Mouse (Mus musculus) heart, embryonic 11.5 days (tissue): ENCODE data around the gene Cyb5d1. TPM values are rescaled to one million over a fixed set of nuclear protein-coding genes. Genes with fewer than 3 reads are reported as not detected.
A peak's percentile ranks its signal among the peaks of the same experiment; 100 is the strongest.

Source experiments
- ATAC-seq: fragments of 200-750 bp; cut with Nextera tagmentation; replicated peaks from 2 replicates; pipeline ENCODE4 v1.8.0; 2017; ENCODE audit warnings: moderate library complexity; ENCODE audit not compliant: insufficient number of reproducible peaks, low FRiP score, low TSS enrichment
- H3K27ac ChIP-seq: fragments of 300-500 bp; sonication (generic); 2 replicates; pipeline ENCODE4 v1.5.1; 2014; ENCODE audit warnings: mild to moderate bottlenecking, low read depth, low read length
- H3K27me3 ChIP-seq: fragments of 300-500 bp; sonication (generic); 2 replicates; pipeline ENCODE4 v1.6.1; 2014; ENCODE audit warnings: mild to moderate bottlenecking, low read length, mixed read lengths; ENCODE audit not compliant: control insufficient read depth, insufficient read depth
- H3K36me3 ChIP-seq: fragments of 300-500 bp; sonication (generic); 2 replicates; pipeline ENCODE4 v1.6.1; 2014; ENCODE audit warnings: mild to moderate bottlenecking, low read length, moderate library complexity, mixed read lengths; ENCODE audit not compliant: control insufficient read depth, insufficient read depth
- H3K4me1 ChIP-seq: fragments of 300-500 bp; sonication (generic); 2 replicates; pipeline ENCODE4 v1.6.1; 2014; ENCODE audit warnings: low read length; ENCODE audit not compliant: control insufficient read depth, insufficient read depth
- H3K4me2 ChIP-seq: fragments of 300-500 bp; sonication (generic); 2 replicates; pipeline ENCODE4 v1.6.1; 2014; ENCODE audit warnings: mild to moderate bottlenecking, moderate library complexity
- H3K4me3 ChIP-seq: fragments of 300-500 bp; sonication (generic); 2 replicates; pipeline ENCODE4 v1.5.1; 2014; ENCODE audit warnings: low read depth, low read length
- H3K9ac ChIP-seq: fragments of 300-500 bp; sonication (generic); 2 replicates; pipeline ENCODE4 v1.6.1; 2014; ENCODE audit warnings: mild to moderate bottlenecking, low read depth, low read length, moderate library complexity
- H3K9me3 ChIP-seq: fragments of 300-500 bp; sonication (generic); replicated peaks from 2 replicates; pipeline ENCODE4 v1.6.1; 2016; ENCODE audit warnings: low read length; ENCODE audit not compliant: control insufficient read depth
- WGBS: fragments of 180-500 bp; shearing (Covaris S2); extraction: QIAGEN DNeasy Blood & Tissue Kit; methylation state at CpG from one replicate; pipeline ENCODE4 v1.1.7; 2014; ENCODE audit not compliant: insufficient replicate concordance; 5-methylcytosine and 5-hydroxymethylcytosine counted together
- polyA plus RNA-seq: library from polyadenylated mRNA; unstranded; fragments of >200 nt; fragmentation: Nextera tagmentation; extraction: Ambion mirVana; gene quantifications from 2 replicates; pipeline ENCODE4 v1.2.1, GENCODE M21; 2014

Cyb5d1 gene
- polyA plus RNA-seq, 1 experiment from 2014 or later = 19.6 TPM

GRCm38 (mm10) chr11:69417449-69418384, 22.3 kb upstream of the Cyb5d1 start:
- Histone ChIP-seq H3K9me3 (no peaks in the 10 kb centered on the region), H3K9ac (peak overlapping the region; percentile 70), H3K36me3 (peaks cover 2% of the 10 kb centered on the region; the same call in 1 of the 2 replicates), H3K4me3 (peak overlapping the region; percentile 83), H3K4me1 (peaks cover 59% of the 10 kb centered on the region), H3K27ac (peak overlapping the region; percentile 97), H3K27me3 (peaks cover 20% of the 10 kb centered on the region), H3K4me2 (peak overlapping the region; percentile 99)
- WGBS = under 1% methylated on average over 39 of the region's 39 CpGs
- peak; percentile 48 for ATAC-seq

- Histone ChIP-seq H3K4me3 (peak overlapping the region; percentile 83), H3K36me3 (peaks cover 2% of the 10 kb centered on the region; the same call in 1 of the 2 replicates), H3K9me3 (no peaks in the 10 kb centered on the region), H3K4me2 (peak overlapping the region; percentile 99), H3K9ac (peak overlapping the region; percentile 66), H3K27me3 (peaks cover 13% of the 10 kb centered on the region), H3K4me1 (peaks cover 66% of the 10 kb centered on the region), H3K27ac (peak overlapping the region; percentile 97)
- no peak for ATAC-seq
- WGBS = 8% methylated on average over 8 of the region's 8 CpGs
Observed at GRCm38 (mm10) chr11:69416921-69417448, 21.6 kb upstream of the Cyb5d1 start.

- Histone ChIP-seq H3K27me3 (peaks cover 9% of the 10 kb centered on the region), H3K36me3 (peaks cover 2% of the 10 kb centered on the region; the same call in 1 of the 2 replicates), H3K4me1 (peaks cover 70% of the 10 kb centered on the region), H3K27ac (peak overlapping the region; percentile 97), H3K9me3 (no peaks in the 10 kb centered on the region), H3K9ac (peak overlapping the region; percentile 66), H3K4me2 (peak overlapping the region; percentile 99), H3K4me3 (peak overlapping the region; percentile 83)
- no peak for ATAC-seq
- 2% methylated on average over 4 of the region's 4 CpGs for WGBS
Observed at GRCm38 (mm10) chr11:69416509-69416908, 21.1 kb upstream of the Cyb5d1 start.

GRCm38 (mm10) chr11:69415668-69416451, 20.4 kb upstream of the Cyb5d1 start:
- under 1% methylated on average over 13 of the region's 25 CpGs for WGBS
- Histone ChIP-seq H3K36me3 (peaks cover 2% of the 10 kb centered on the region; the same call in 1 of the 2 replicates), H3K27me3 (peaks cover 3% of the 10 kb centered on the region; the same call in 1 of the 2 replicates), H3K27ac (peak overlapping the region; percentile 97), H3K9ac (peak overlapping the region; percentile 80), H3K9me3 (no peaks in the 10 kb centered on the region), H3K4me2 (peak overlapping the region; percentile 99), H3K4me3 (peak overlapping the region; percentile 83), H3K4me1 (peaks cover 64% of the 10 kb centered on the region)
- ATAC-seq = no peak

- no peaks in the 10 kb centered on the region for H3K27me3 ChIP-seq
- H3K27ac ChIP-seq = peak overlapping the region; percentile 97
- H3K9ac ChIP-seq = peak overlapping the region; percentile 80
- H3K36me3 ChIP-seq = peaks cover 2% of the 10 kb centered on the region; the same call in 1 of the 2 replicates
- H3K4me1 ChIP-seq = peaks cover 58% of the 10 kb centered on the region
- H3K4me2 ChIP-seq = peak overlapping the region; percentile 99
- H3K4me3 ChIP-seq = peak overlapping the region; percentile 83
- no peak for ATAC-seq
- 1% methylated on average over 3 of the region's 3 CpGs for WGBS
- no peaks in the 10 kb centered on the region for H3K9me3 ChIP-seq
Observed at GRCm38 (mm10) chr11:69415327-69415667, 19.9 kb upstream of the Cyb5d1 start.

- Histone ChIP-seq H3K36me3 (peaks cover 2% of the 10 kb centered on the region; the same call in 1 of the 2 replicates), H3K4me2 (peak overlapping the region; percentile 99), H3K9me3 (no peaks in the 10 kb centered on the region), H3K27ac (peak overlapping the region; percentile 97), H3K9ac (peak overlapping the region; percentile 80), H3K27me3 (no peaks in the 10 kb centered on the region), H3K4me3 (peak overlapping the region; percentile 83), H3K4me1 (peaks cover 54% of the 10 kb centered on the region)
- ATAC-seq = no peak
- WGBS = 24% methylated on average over 4 of the region's 4 CpGs
Observed at GRCm38 (mm10) chr11:69414421-69415326, 19.2 kb upstream of the Cyb5d1 start.

- no peaks in the 10 kb centered on the region for H3K27me3 ChIP-seq
- no peaks in the 10 kb centered on the region for H3K9me3 ChIP-seq
- WGBS = 44% methylated on average over 12 of the region's 12 CpGs
- H3K9ac ChIP-seq = peak within 1 kb of the TSS; percentile 92
- peak within 1 kb of the TSS; percentile 83 for H3K4me3 ChIP-seq
- H3K27ac ChIP-seq = peak within 1 kb of the TSS; percentile 98
- peak within 1 kb of the TSS; percentile 99 for H3K4me2 ChIP-seq
- peaks cover 49% of the 10 kb centered on the region for H3K4me1 ChIP-seq
- peaks cover 2% of the 10 kb centered on the region; the same call in 1 of the 2 replicates for H3K36me3 ChIP-seq
- no peak for ATAC-seq
Observed at GRCm38 (mm10) chr11:69413221-69414181, 18.1 kb upstream of the Cyb5d1 start, which contains the start of gene Kdm6b. Gene Kdm6b, minus strand, starts transcription at chr11:69413675.
